ENCODE assay signal across 11 mouse cellular contexts in genomic region chr5:111835737-111836667, GRCm38 (mm10).
DNase-seq lines count a peak whose midpoint lies in the region; ATAC-seq lines count a peak whose summit lies in the region.
"Had no signal": no experiment of that assay in that cellular context is flagged by ENCODE, and none has a peak within 500 bp of the region (broad histone marks: within the 10 kb centered on the region; RNA-seq: fewer than 3 reads in every experiment).

No protein-coding gene starts in this region.

- DNase-seq in frontal cortex, adult 2 months (ENCODE audit: extremely low spot score in 1 of 2, low spot score in 1 of 2) = no peak
- DNase-seq in testis, postnatal 14 days (ENCODE audit: low spot score) = peak; percentile 68
- no peak for DNase-seq in testis, postnatal 10 days (ENCODE audit: low spot score)
- DNase-seq in hindbrain, embryonic 14.5 days (ENCODE audit: low spot score) = no peak
- DNase-seq in adrenal gland, postnatal 10 days = no peak
- no peak for DNase-seq in cerebellum, postnatal 4 days (ENCODE audit: low spot score in 2 of 2)
- DNase-seq in frontal cortex, postnatal 14 days (ENCODE audit: low spot score in 2 of 2) = no peak

- peak; percentile 62; the same call in 1 of the 2 replicates for ATAC-seq in frontal cortex, adult (ENCODE audit: low TSS enrichment)
- ATAC-seq in hindbrain, embryonic 14.5 days (ENCODE audit: low FRiP score) = no peak

- no peak overlapping the region for H3K4me3 ChIP-seq in hindbrain, embryonic 14.5 days (replicated peaks; ENCODE audit: low read length)
- H3K4me3 ChIP-seq: limb, embryonic 13.5 days had no signal

- 0 out of 2 replicates have a peak, but pooled peaks cover 6% of the 10 kb centered on the region for H3K9me3 ChIP-seq in hindbrain, embryonic 14.5 days (ENCODE audit: control insufficient read depth, low read length)
- H3K9me3 ChIP-seq: limb, embryonic 13.5 days had no signal

- peaks cover 19% of the 10 kb centered on the region for H3K4me1 ChIP-seq in hindbrain, embryonic 14.5 days (replicated peaks; ENCODE audit: control insufficient read depth, insufficient read depth, low read length)

- H3K4me2 ChIP-seq in hindbrain, embryonic 14.5 days (replicated peaks) = peak overlapping the region; percentile 26; the same call in 1 of the 2 replicates
- H3K4me2 ChIP-seq: limb, embryonic 13.5 days had no signal

- WGBS in hindbrain, embryonic 14.5 days = 34% methylated on average over 17 of the region's 17 CpGs

- no peaks in the 10 kb centered on the region for H3K36me3 ChIP-seq in hindbrain, embryonic 14.5 days (replicated peaks; ENCODE audit: control insufficient read depth, insufficient read depth)
- H3K36me3 ChIP-seq: limb, embryonic 13.5 days had no signal

- peak overlapping the region; percentile 33; the same call in 1 of the 2 replicates for H3K9ac ChIP-seq in hindbrain, embryonic 14.5 days
- H3K9ac ChIP-seq: limb, embryonic 13.5 days had no signal

- peak overlapping the region; percentile 66 for H3K27ac ChIP-seq in hindbrain, embryonic 14.5 days
- H3K27ac ChIP-seq: kidney, postnatal 0 days; limb, embryonic 13.5 days; macrophage had no signal

- no peaks in the 10 kb centered on the region for H3K27me3 ChIP-seq in hindbrain, embryonic 14.5 days (ENCODE audit: control insufficient read depth, insufficient read depth, low read length)
